Mouse (Mus musculus): ENCODE results near the gene Gmpr2. TPM values are rescaled to one million over a fixed set of nuclear protein-coding genes. Genes with fewer than 3 reads are reported as not detected.

Gmpr2 gene
- polyA plus RNA-seq, 1 experiment from 2014 or later: 58.4 TPM

DNA sequence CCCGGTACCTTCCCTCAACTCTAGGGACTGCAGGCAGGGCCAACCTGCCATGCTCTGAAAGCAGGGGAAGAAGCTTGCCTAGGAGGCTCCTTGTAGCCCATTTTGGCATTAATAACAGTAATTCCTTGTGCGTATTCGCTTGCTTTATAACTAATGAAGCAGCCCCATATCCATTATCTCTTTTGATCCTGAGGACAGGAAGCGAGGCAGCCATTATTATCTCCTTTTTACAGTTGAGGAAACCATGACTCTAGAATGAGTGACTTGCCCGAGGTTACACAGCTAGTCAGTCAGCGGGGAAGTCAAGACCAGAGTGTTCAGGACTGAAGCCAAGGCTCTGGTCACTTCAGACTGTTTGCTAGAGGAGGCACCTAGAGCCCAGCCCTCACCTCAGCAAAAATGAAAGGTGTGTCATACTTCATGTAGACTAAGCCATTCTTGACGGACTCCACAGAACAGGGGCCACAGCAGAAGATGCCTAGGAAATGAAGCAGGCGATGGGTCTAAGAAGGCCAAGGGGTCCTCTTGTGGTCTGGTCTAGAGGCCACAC, 34.4 kb downstream of the Gmpr2 start:
- H3K4me3 ChIP-seq (ENCODE audit: low read length): no peak overlapping the region
- H3K4me1 ChIP-seq (ENCODE audit: control insufficient read depth, insufficient read depth, low read length): peaks cover 3% of the 10 kb centered on the region; the same call in 1 of the 2 replicates
- WGBS: 82% methylated on average over 8 of the region's 8 CpGs
- ATAC-seq: no peak
- H3K36me3 ChIP-seq (ENCODE audit: control insufficient read depth, insufficient read depth, low read length): no peaks in the 10 kb centered on the region
- no peak overlapping the region for H3K9ac ChIP-seq (ENCODE audit: low read depth, low read length)
- H3K9me3 ChIP-seq (ENCODE audit: control insufficient read depth, low read length): no peaks in the 10 kb centered on the region
- no peak overlapping the region for H3K27ac ChIP-seq (ENCODE audit: low read length)
- no peaks in the 10 kb centered on the region for H3K27me3 ChIP-seq (replicated peaks; ENCODE audit: control insufficient read depth, insufficient read depth, low read length)
- H3K4me2 ChIP-seq (ENCODE audit: low read depth, low read length): no peak overlapping the region

DNA sequence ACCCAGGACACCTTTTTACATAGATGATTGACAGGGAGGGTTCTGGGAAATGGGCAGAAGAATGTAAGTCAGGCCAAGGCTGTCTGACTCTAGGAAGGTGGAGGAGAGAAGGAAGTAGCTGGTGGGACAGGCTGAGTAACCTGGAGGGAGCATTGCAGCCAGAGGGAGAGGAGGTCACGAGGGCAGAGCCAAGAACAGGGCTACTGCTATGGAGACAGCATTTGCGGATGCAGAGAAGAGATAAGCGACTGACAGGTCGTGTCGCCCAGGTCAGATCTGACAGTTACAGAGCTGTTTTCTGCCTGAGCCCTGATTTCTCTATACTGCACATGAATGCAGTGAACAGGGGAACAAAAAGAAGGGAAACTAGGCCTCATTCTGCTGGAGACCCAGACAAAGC, 35.7 kb downstream of the Gmpr2 start:
- 0 out of 2 replicates have a peak, but pooled peaks have one; percentile 8 for ATAC-seq
- Histone ChIP-seq H3K4me3 (ENCODE audit: low read length) (no peak overlapping the region), H3K27ac (ENCODE audit: low read length) (no peak overlapping the region), H3K9ac (ENCODE audit: low read depth, low read length) (no peak overlapping the region), H3K27me3 (replicated peaks; ENCODE audit: control insufficient read depth, insufficient read depth, low read length) (no peaks in the 10 kb centered on the region), H3K4me1 (ENCODE audit: control insufficient read depth, insufficient read depth, low read length) (peaks cover 3% of the 10 kb centered on the region; the same call in 1 of the 2 replicates), H3K4me2 (ENCODE audit: low read depth, low read length) (no peak overlapping the region), H3K9me3 (ENCODE audit: control insufficient read depth, low read length) (no peaks in the 10 kb centered on the region), H3K36me3 (ENCODE audit: control insufficient read depth, insufficient read depth, low read length) (no peaks in the 10 kb centered on the region)
- 72% methylated on average over 5 of the region's 5 CpGs for WGBS

DNA sequence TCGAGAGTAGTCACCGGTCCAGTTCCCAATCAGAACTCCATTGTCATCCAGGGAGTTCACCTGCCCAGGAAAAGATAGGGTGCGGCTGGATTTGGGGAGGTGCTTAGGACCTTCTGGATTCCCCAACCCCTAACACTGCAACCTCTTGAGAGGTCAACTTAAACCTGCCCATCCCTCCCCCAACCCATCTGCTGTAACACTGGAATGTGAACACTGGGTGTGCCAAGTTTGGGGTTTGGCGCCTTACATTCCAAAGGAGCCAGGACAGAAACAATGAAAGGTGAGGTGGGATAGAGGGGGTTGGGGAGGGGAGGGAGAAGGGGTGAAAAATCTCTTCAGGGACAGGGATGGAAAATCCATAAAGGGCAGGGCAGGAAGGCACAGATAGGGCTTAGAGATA, 37.8 kb downstream of the Gmpr2 start:
- Histone ChIP-seq H3K4me2 (ENCODE audit: low read depth, low read length) (no peak overlapping the region), H3K9me3 (ENCODE audit: control insufficient read depth, low read length) (no peaks in the 10 kb centered on the region), H3K4me1 (ENCODE audit: control insufficient read depth, insufficient read depth, low read length) (peaks cover 18% of the 10 kb centered on the region), H3K27ac (ENCODE audit: low read length) (no peak overlapping the region), H3K36me3 (ENCODE audit: control insufficient read depth, insufficient read depth, low read length) (no peaks in the 10 kb centered on the region), H3K4me3 (ENCODE audit: low read length) (no peak overlapping the region), H3K27me3 (replicated peaks; ENCODE audit: control insufficient read depth, insufficient read depth, low read length) (no peaks in the 10 kb centered on the region), H3K9ac (ENCODE audit: low read depth, low read length) (no peak overlapping the region)
- no peak for ATAC-seq
- WGBS: 88% methylated on average over 4 of the region's 4 CpGs

DNA sequence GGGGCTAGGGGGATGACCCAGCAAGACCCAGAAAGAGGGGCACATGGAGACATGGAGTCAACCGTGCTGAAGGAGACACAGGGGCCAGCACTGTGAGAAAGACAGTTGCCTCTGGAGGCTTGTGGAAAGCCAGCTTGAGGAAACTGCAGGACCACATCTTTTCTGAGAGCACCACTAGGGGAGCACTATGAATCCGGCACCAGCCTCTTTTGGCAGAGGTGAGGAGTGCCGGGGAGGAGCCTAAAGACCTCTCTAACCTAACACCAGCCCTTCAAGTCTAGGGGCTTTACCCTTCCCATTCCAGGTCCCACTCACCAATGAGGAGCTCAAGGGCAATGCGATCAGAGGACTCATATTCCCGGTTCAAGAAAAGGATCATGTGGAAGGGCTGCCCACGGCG, 40.0 kb downstream of the Gmpr2 start:
- WGBS: 80% methylated on average over 7 of the region's 7 CpGs
- Histone ChIP-seq H3K4me3 (ENCODE audit: low read length) (no peak overlapping the region), H3K27me3 (replicated peaks; ENCODE audit: control insufficient read depth, insufficient read depth, low read length) (no peaks in the 10 kb centered on the region), H3K9me3 (ENCODE audit: control insufficient read depth, low read length) (no peaks in the 10 kb centered on the region), H3K4me2 (ENCODE audit: low read depth, low read length) (no peak overlapping the region), H3K9ac (ENCODE audit: low read depth, low read length) (no peak overlapping the region), H3K27ac (ENCODE audit: low read length) (no peak overlapping the region), H3K36me3 (ENCODE audit: control insufficient read depth, insufficient read depth, low read length) (no peaks in the 10 kb centered on the region), H3K4me1 (ENCODE audit: control insufficient read depth, insufficient read depth, low read length) (peaks cover 21% of the 10 kb centered on the region)
- ATAC-seq: no peak

DNA sequence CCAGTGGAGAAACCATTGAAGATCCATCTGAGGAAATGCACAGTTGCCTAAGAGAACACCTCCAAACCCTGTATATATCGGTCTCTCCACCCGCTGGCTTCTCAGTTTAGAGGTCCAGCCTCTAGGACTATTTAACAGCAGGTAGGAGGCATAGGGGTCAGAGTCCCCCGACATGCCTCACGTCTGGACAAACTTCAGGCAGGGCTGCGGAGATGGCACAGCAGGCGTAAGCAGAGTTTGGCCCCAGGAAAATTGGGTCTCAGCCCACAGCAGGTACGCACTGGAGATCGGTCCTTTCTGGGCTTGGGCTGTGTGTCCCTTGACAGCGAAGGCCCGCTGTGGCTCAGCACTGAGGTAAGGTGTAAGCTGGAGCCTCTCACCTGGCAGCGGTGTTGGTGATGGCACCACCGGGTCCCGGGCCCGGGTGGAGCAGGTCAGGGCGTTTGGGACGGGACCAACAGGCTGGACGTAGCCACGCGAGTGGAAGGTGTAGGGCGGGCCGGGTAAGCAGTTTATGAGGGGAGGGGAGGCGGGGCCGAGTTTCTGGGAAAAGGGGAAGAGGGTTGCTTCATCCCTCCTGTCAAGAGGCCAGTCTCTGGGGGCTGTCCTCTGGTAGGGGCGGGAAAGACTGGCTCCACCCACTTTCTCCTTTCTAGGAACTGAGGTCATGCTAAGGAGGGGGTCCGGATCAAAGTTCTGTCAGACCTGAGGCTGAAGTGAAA, 41.4 kb downstream of the Gmpr2 start:
- no peaks in the 10 kb centered on the region for H3K9me3 ChIP-seq (ENCODE audit: control insufficient read depth, low read length)
- WGBS: 10% methylated on average over 25 of the region's 25 CpGs
- peak overlapping the region; percentile 65 for H3K9ac ChIP-seq (ENCODE audit: low read depth, low read length)
- peak; percentile 69 for ATAC-seq
- H3K4me1 ChIP-seq (ENCODE audit: control insufficient read depth, insufficient read depth, low read length): peaks cover 21% of the 10 kb centered on the region
- H3K36me3 ChIP-seq (ENCODE audit: control insufficient read depth, insufficient read depth, low read length): 0 out of 2 replicates have a peak, but pooled peaks cover under 1% of the 10 kb centered on the region
- peak overlapping the region; percentile 40 for H3K4me3 ChIP-seq (ENCODE audit: low read length)
- H3K4me2 ChIP-seq (ENCODE audit: low read depth, low read length): peak overlapping the region; percentile 77
- no peaks in the 10 kb centered on the region for H3K27me3 ChIP-seq (replicated peaks; ENCODE audit: control insufficient read depth, insufficient read depth, low read length)
- H3K27ac ChIP-seq (ENCODE audit: low read length): no peak overlapping the region

DNA sequence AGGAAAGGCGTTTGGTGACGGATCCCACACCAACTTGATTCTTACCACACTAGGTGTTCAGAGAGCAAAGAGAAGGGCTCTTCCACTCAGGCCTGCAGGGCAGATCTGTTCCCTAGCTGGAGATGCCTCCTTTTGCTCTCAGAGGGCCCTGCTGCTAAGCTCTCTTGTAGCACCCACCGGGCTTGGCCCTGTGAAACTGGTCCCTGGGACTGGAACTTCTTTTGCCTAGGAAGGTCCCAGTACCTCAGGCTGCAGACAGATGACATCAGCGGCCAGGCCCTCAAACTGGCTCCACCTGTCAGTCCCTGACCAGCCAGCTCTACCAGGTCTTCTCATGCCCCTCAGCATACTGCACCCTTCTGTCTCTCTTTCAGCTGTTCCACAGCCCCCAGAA, 42.0 kb downstream of the Gmpr2 start, which contains the start of gene Tgm1:
Gene Tgm1, minus strand, starts transcription at position 198 of the 394 bp plus-strand sequence.
- peak within 1 kb of the TSS; percentile 65 for H3K9ac ChIP-seq (ENCODE audit: low read depth, low read length)
- no peaks in the 10 kb centered on the region for H3K27me3 ChIP-seq (replicated peaks; ENCODE audit: control insufficient read depth, insufficient read depth, low read length)
- WGBS: 14% methylated on average over 4 of the region's 4 CpGs
- H3K4me1 ChIP-seq (ENCODE audit: control insufficient read depth, insufficient read depth, low read length): peaks cover 21% of the 10 kb centered on the region
- 0 out of 2 replicates have a peak, but pooled peaks cover 2% of the 10 kb centered on the region for H3K36me3 ChIP-seq (ENCODE audit: control insufficient read depth, insufficient read depth, low read length)
- no peaks in the 10 kb centered on the region for H3K9me3 ChIP-seq (ENCODE audit: control insufficient read depth, low read length)
- H3K4me2 ChIP-seq (ENCODE audit: low read depth, low read length): peak within 1 kb of the TSS; percentile 77
- peak; percentile 21 for ATAC-seq
- H3K4me3 ChIP-seq (ENCODE audit: low read length): peak within 1 kb of the TSS; percentile 40
- no peak within 1 kb of the TSS for H3K27ac ChIP-seq (ENCODE audit: low read length)

DNA sequence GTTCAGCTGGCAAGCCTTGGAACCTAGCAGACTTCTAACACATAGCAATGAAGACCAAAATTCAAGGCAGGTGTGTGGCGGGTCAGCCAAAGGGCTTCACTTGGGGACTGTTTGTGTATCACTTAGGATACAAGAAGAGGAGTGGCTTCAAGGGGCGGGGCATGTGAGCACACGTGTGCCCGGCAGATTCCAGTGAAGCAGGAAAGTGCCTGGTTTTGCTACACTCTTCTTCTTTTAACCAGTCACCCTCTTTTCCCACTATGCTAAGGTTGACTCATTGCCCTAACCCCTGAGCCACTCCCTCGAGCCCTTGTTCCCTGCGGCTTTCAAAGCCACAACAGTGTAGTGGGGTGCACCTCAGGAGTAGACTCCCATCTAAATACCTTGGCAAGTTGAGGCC, 43.2 kb downstream of the Gmpr2 start:
- H3K27ac ChIP-seq (ENCODE audit: low read length): no peak overlapping the region
- H3K4me1 ChIP-seq (ENCODE audit: control insufficient read depth, insufficient read depth, low read length): peaks cover 21% of the 10 kb centered on the region
- no peak overlapping the region for H3K4me3 ChIP-seq (ENCODE audit: low read length)
- H3K9ac ChIP-seq (ENCODE audit: low read depth, low read length): no peak overlapping the region
- 22% methylated on average over 6 of the region's 6 CpGs for WGBS
- H3K4me2 ChIP-seq (ENCODE audit: low read depth, low read length): no peak overlapping the region
- ATAC-seq: no peak
- 0 out of 2 replicates have a peak, but pooled peaks cover 2% of the 10 kb centered on the region for H3K36me3 ChIP-seq (ENCODE audit: control insufficient read depth, insufficient read depth, low read length)
- no peaks in the 10 kb centered on the region for H3K9me3 ChIP-seq (ENCODE audit: control insufficient read depth, low read length)
- no peaks in the 10 kb centered on the region for H3K27me3 ChIP-seq (replicated peaks; ENCODE audit: control insufficient read depth, insufficient read depth, low read length)

DNA sequence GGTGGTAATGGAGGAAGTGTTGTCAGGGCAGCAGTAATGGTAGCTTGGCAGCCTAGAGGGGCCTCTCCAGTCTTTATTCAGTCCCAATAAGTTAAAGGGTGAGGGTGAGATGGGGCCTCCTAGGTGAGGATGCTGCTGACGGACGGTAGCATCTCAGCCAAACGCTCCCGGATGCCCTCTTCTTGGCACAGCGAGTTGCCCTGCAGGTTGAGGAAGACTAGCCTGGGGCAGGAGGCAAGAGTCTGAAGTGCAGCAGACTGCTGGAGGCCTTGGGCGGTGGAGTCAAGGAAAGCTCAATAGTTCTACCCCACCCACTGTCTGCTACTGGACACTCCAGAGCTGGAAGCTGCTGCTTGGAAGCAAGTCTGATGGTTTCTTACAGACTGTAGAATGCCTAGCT, 44.5 kb downstream of the Gmpr2 start:
- Histone ChIP-seq H3K4me1 (ENCODE audit: control insufficient read depth, insufficient read depth, low read length) (peaks cover 21% of the 10 kb centered on the region), H3K27ac (ENCODE audit: low read length) (no peak overlapping the region), H3K36me3 (ENCODE audit: control insufficient read depth, insufficient read depth, low read length) (0 out of 2 replicates have a peak, but pooled peaks cover 2% of the 10 kb centered on the region), H3K27me3 (replicated peaks; ENCODE audit: control insufficient read depth, insufficient read depth, low read length) (no peaks in the 10 kb centered on the region), H3K4me2 (ENCODE audit: low read depth, low read length) (no peak overlapping the region), H3K4me3 (ENCODE audit: low read length) (no peak overlapping the region), H3K9me3 (ENCODE audit: control insufficient read depth, low read length) (no peaks in the 10 kb centered on the region), H3K9ac (ENCODE audit: low read depth, low read length) (no peak overlapping the region)
- ATAC-seq: no peak
- WGBS: 93% methylated on average over 6 of the region's 6 CpGs

DNA sequence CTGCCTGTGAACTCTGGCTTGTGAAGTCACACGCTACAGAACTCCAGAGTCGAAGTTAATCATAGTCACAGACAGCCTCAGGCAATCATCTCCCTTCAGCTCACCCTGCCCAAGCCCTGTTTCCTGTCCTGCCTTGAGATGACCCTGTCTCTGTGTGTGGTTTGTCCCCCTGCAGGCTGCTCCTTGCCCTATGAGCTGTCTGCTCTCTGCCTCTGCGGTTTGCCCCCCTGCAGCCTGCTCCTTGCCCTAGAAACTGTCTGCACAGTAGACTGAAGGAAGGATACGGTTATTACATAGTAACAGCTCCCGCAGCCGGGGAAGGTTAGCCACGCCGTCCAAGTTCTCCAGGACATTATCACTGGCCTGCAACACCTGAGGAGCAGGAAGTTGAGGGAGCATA, 45.1 kb downstream of the Gmpr2 start:
- Histone ChIP-seq H3K4me1 (ENCODE audit: control insufficient read depth, insufficient read depth, low read length) (peaks cover 21% of the 10 kb centered on the region), H3K9ac (ENCODE audit: low read depth, low read length) (no peak overlapping the region), H3K36me3 (ENCODE audit: control insufficient read depth, insufficient read depth, low read length) (0 out of 2 replicates have a peak, but pooled peaks cover 2% of the 10 kb centered on the region), H3K4me3 (ENCODE audit: low read length) (no peak overlapping the region), H3K4me2 (ENCODE audit: low read depth, low read length) (no peak overlapping the region), H3K27ac (ENCODE audit: low read length) (no peak overlapping the region), H3K9me3 (ENCODE audit: control insufficient read depth, low read length) (no peaks in the 10 kb centered on the region), H3K27me3 (replicated peaks; ENCODE audit: control insufficient read depth, insufficient read depth, low read length) (no peaks in the 10 kb centered on the region)
- 78% methylated on average over 8 of the region's 8 CpGs for WGBS
- ATAC-seq: no peak
